Mouse (Mus musculus) frontal cortex, adult (tissue): ENCODE measurements around the gene Trpv1.

ENCODE experiments used
- ATAC-seq: cut with Nextera tagmentation; 2 replicates; pipeline ENCODE4 v1.9.2; 2017; ENCODE audit warnings: mild to moderate bottlenecking, moderate library complexity, mixed read lengths; ENCODE audit not compliant: low TSS enrichment

The Trpv1 gene

GRCm38 (mm10) chr11:73233992-73234391, at the start of gene Trpv1:
TSS of gene Trpv1 (plus strand) at chr11:73234292.
- no peak for ATAC-seq

GRCm38 (mm10) chr11:73185872-73186615, 48.0 kb upstream of the Trpv1 start:
- no peak for ATAC-seq

- no peak for ATAC-seq
Measured at GRCm38 (mm10) chr11:73187231-73187630, 46.9 kb upstream of the Trpv1 start.

- peak; percentile 62 for ATAC-seq
Measured at GRCm38 (mm10) chr11:73193047-73193446, 41.0 kb upstream of the Trpv1 start.

- ATAC-seq: no peak
Measured at GRCm38 (mm10) chr11:73194444-73194843, 39.6 kb upstream of the Trpv1 start.

- no peak for ATAC-seq
Measured at GRCm38 (mm10) chr11:73198190-73198589, 35.9 kb upstream of the Trpv1 start.

- ATAC-seq: peak; percentile 95
Measured at GRCm38 (mm10) chr11:73198603-73199229, 35.4 kb upstream of the Trpv1 start, which contains the start of gene Ctns. TSS of gene Ctns (minus strand) at chr11:73199042.

- peak; percentile 98 for ATAC-seq
Measured at GRCm38 (mm10) chr11:73199230-73199712, 34.8 kb upstream of the Trpv1 start, which contains the start of gene Shpk. TSS of gene Shpk (plus strand) at chr11:73199460.

- ATAC-seq: no peak
Measured at GRCm38 (mm10) chr11:73199879-73200278, 34.2 kb upstream of the Trpv1 start.

GRCm38 (mm10) chr11:73201021-73201420, 33.1 kb upstream of the Trpv1 start:
- no peak for ATAC-seq

GRCm38 (mm10) chr11:73201597-73201996, 32.5 kb upstream of the Trpv1 start:
- ATAC-seq: no peak

- ATAC-seq: no peak
Measured at GRCm38 (mm10) chr11:73203895-73204294, 30.2 kb upstream of the Trpv1 start.

- ATAC-seq: no peak
Measured at GRCm38 (mm10) chr11:73205194-73205593, 28.9 kb upstream of the Trpv1 start.

- ATAC-seq: no peak
Measured at GRCm38 (mm10) chr11:73207621-73208020, 26.5 kb upstream of the Trpv1 start.

GRCm38 (mm10) chr11:73213956-73214355, 20.1 kb upstream of the Trpv1 start:
- ATAC-seq: no peak

- ATAC-seq: no peak
Measured at GRCm38 (mm10) chr11:73219671-73220070, 14.4 kb upstream of the Trpv1 start.

- ATAC-seq: no peak
Measured at GRCm38 (mm10) chr11:73220651-73221050, 13.4 kb upstream of the Trpv1 start.

- ATAC-seq: no peak
Measured at GRCm38 (mm10) chr11:73222846-73223245, 11.2 kb upstream of the Trpv1 start.

- ATAC-seq: no peak
Measured at GRCm38 (mm10) chr11:73223966-73224365, 10.1 kb upstream of the Trpv1 start.

- ATAC-seq: no peak
Measured at GRCm38 (mm10) chr11:73225856-73226255, 8.2 kb upstream of the Trpv1 start.

GRCm38 (mm10) chr11:73228881-73229280, 5.2 kb upstream of the Trpv1 start:
- no peak for ATAC-seq

- no peak for ATAC-seq
Measured at GRCm38 (mm10) chr11:73230081-73230480, 4.0 kb upstream of the Trpv1 start.

- ATAC-seq: no peak
Measured at GRCm38 (mm10) chr11:73232513-73232912, 1.6 kb upstream of the Trpv1 start.
